Mouse (Mus musculus) neutrophil, adult 83 days (primary cell): Measurements from ENCODE around the gene Iqcn. TPM values are rescaled to one million over a fixed set of nuclear protein-coding genes. Genes with fewer than 3 reads are reported as not detected.

Experiments used
- total RNA-seq, 2 experiments: library from RNA; stranded (reverse); gene quantifications; one replicate each; pipeline ENCODE4 v1.2.4; 2023

The Iqcn gene
- 1 to 10 TPM; 7.5 to 9.1 TPM for total RNA-seq

DNA sequence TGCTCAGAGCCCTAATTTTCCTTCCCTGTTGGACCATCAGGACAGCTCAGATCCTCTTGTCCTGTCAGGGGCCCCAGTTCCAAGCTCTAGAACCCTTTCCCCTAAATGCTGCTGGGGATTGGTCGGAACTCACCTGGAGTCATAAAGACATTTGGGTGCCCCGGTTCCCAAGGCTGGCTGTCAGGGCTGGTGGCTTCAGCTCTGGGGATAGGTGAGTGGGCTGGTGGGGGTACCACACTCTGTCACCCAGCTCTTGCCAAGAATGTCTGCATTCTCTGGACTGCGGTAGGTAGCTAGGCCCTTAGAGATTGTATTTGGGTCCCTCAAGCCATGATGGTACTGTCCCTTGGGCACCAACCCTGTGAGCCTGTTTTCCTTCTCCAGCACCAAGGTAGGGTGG, at the start of gene Iqcn:
TSS of gene Iqcn (plus strand) at position 171 of the 400 bp plus-strand sequence.

DNA sequence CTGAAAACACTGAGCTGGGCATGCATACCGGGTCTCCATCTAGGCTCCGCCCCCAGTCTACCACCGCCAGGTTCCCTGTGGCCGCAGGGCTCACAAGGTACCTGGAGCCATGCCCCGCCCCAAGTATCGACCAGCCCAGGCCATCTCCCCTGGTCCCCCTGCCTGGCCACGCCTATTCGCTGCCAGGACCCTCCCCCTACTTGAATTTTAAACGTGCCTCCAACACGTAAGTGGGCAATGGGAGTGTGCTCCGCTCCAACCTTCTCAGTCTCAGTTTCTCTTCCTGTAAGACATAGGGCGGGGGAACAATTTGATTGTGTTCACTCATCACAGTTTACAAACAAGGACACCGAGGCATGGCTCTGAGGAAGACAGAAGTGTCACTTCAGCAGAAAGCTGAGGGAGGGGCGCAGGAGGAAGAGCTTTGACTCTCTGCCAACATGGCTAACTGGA, 43.0 kb upstream of the Iqcn start, which contains the start of gene Pgpep1:
TSS of gene Pgpep1 (minus strand) at position 116 of the 453 bp plus-strand sequence.

DNA sequence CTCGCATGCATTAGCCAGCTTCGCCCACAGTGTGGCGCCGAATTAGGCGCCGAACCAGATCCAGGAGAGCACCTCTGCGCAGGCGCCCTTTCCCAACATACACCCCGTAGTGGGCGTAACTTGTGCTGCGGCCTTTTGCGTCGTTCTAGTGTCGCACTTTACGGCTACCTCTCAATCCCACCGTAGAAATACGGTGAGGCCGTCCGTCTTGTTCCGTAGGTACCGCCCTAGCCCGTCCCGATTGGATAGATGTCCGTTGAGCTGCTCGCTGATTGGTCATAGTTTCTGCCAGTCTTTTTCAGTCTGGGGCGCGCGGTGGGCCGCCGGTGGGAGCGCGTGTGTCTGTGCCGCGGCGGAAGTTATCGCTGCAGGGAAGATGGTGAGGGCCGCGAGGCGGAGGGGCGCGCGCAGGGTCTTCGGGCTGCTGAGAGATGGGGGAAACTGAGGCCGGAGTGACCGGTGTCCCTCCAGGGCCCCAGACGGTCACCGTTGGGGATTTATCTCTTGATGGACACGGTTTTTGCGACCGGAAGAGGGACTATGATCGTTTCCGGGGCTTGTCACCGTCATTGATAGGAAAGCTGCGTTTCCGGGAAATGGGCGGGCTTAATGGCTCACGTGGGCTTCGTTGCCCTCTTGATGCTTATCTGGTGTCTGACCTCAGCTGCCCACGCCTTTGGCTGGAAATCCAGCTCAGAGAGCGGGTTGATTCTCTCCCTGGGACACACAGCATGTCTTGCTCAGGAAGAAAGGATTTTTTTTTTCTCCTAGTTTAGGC, 30.0 kb upstream of the Iqcn start, which contains the start of gene Lsm4:
TSS of gene Lsm4 (plus strand) at position 170 of the 778 bp plus-strand sequence.

DNA sequence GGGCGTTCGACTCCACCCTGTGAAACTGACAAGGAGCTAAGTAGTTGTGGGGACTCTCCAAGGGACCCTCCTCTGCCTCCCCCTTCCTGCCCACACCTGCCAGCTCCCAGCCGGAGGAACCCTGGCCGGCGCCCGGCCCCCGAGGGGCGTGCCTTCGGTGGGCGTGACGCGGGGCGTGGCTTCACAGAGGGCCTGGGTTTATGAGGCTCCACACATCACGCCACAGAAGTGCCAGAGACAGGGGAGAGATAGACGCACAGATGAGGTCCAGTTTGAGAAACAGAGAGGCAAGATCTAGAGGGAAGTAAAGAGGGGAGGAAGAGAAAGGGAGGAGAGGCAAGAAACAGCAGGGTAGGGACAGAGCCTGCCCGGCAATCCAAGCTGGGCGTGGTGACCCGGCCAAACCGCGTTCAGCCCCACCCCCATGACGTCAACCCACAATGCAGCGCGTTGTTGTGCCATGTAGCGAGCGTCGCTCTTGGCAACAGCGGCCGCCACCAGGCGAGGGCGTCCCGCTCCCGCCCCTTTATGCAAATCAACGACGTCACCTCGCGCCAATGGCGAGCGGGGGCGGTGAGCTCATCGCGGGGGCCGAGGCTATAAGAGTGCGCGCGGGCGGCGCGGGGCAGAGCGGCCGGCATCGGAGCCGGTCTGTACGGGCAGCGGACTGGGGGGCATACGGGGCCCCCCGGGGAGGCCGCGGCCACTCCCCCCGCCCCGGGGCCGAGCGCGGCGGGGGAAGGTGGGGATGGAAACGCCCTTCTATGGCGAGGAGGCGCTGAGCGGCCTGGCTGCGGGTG, 4.7 kb upstream of the Iqcn start, which contains the start of gene Jund:
TSS of gene Jund (plus strand) at position 640 of the 800 bp plus-strand sequence.

DNA sequence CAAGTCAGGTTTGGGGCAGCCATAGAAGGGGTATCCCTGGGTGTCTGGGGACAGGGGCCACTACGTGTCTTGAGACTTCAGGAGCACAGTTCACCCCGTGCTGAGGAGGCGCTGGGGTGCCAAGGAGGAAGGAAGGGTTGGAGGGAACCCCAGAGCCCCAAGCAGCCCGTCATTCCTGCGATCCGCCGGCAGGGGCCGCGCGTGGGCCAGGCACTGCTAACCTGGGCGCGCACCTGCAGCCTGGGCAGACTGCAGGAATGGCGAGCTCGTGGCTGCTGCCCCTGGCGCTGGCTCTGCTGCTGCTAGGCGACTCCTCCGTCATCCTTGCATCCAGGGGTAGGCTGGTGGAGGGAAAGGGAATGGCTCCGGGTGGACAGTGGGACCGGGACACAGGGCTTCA, 15.0 kb downstream of the Iqcn start, which contains the start of gene Gm3336:
TSS of gene Gm3336 (plus strand) at position 247 of the 400 bp plus-strand sequence.

DNA sequence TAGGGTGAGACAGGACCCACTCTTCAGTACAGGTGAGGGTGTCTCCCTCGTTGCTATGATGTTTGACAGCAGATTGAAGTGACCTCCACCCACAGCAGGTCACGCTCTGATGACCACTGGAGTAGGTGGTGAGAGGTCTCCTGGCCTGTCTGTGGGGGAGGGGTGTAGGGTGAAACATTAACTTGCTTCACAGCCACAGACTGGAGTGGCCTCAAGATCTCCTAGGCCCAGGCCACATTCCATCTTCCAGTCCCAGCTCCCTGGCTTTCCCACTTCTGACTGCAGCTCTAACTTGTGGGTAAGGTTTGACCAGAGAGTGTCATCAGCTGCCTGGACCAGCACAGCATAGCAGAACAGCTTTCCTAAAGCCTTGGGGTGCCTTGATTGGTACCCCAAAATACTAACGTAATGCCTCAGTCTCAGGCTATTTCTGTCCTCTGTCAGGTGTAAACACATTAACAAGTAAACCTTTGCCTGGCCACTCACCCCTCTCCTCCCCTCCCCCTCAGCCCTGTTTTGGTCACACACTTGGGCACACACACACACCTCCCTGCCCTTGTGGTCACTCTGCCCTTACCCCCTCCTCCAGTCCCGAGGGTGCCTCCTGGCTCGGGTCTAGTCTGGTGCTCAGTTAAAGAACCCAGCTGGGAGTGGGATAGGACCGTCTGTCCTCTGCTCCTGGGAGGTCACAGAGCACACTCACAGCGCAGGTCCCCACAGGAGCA, 20.4 kb downstream of the Iqcn start, which contains the start of gene Pde4c:
TSS of gene Pde4c (plus strand) at position 235 of the 725 bp plus-strand sequence.

DNA sequence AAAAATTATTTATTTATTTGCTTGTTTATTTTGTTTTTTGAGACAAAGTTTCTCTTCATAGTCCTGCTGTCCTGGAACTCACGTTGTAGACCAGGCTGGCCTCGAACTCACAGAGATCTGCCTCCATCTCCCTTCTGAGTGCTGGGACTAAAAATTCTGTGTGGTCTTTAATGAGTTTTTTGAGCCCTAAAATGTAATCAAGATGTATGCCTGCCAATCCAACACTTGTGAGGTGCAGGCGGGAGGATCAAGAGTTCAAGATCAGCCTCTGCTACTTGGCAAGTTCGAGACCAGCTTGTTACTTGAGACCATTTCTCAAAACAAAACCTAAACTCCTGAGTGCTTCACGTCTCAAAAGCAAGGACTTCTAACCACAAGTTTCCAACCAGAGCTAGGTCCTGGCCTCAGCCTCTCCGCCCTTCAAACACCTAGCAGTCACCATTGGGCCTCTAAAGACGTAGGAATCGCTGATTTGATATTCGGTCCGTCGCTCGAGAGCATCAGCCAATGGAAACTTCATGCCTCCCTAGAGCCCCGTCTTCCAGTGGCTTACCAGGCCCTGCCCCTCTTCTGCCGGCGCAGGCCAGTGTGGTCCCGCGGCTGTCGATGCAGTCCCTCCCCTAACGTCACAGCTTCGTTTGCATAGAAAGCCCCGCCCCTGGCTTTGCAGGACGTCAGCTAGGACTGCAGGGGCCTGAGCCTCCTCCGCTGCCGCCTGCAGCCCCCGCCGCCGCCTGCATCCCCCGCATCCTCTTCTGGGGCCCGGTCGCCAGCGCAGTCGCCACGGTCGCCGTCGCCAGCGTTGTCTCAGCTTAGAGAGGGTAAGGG, 51.0 kb downstream of the Iqcn start, which contains the start of gene Rab3a:
TSS of gene Rab3a (plus strand) at position 637 of the 828 bp plus-strand sequence.

DNA sequence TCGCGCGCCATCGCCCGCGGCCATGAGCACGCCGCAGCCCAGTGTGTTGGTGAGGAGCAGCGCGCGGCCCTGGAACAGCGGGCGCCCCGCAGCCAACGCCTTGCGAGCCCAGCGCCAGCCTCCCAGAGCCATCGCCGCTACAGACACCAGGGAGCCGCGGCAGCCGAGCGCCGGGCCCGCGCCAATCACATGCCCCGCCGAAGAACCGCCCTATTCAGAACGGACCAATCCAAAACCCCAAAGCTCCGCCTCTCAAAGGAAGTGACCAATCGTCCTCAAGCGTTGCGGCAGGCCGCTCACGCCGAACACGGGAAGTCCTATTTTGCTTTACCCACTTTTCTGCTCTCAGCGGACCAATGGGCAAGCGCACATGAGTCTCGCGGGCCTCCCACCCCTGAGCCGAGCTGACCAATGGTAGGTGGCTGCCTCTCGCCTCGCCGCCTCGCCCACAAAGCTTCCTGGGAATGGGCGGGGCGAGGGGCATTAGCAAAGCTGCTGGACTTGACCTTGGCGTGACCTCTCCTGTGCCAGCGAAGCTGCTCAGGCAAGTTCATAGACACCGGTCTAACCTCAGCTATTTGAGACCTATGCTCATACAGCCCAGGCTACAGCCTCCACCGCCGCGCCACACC, 57.6 kb downstream of the Iqcn start, which contains the start of gene Mpv17l2:
TSS of gene Mpv17l2 (minus strand) at position 172 of the 632 bp plus-strand sequence.

Other genes with a start within 250 kb of the Iqcn start
- gene Klhl26, start 226.5 kb upstream of the Iqcn start, total RNA-seq: 1 to 10 TPM; 4.0 to 4.1 TPM
- not detected for gene Tmem59l, start 216.1 kb upstream of the Iqcn start, total RNA-seq
- gene Crlf1, start 210.3 kb upstream of the Iqcn start, total RNA-seq: not detected
- 10 to 100 TPM; 38.6 to 39.3 TPM for gene Rex1bd, start 196.7 kb upstream of the Iqcn start, total RNA-seq
- gene Uba52, start 192.7 kb upstream of the Iqcn start, total RNA-seq: 1,000 to 10,000 TPM; 1,032 to 1,222 TPM
- 100 to 1,000 TPM; 181 to 184 TPM for gene Fkbp8, start 175.7 kb upstream of the Iqcn start, total RNA-seq
- 10 to 100 TPM; 38.1 to 38.4 TPM for gene Kxd1, start 175.5 kb upstream of the Iqcn start, total RNA-seq
- gene Ell, start 164.0 kb upstream of the Iqcn start, total RNA-seq: 10 to 100 TPM; 32.2 to 37.9 TPM
- gene Isyna1, start 109.1 kb upstream of the Iqcn start, total RNA-seq: 10 to 100 TPM; 29.5 to 40.1 TPM
- gene Ssbp4, start 94.6 kb upstream of the Iqcn start, total RNA-seq: 10 to 100 TPM; 60.1 to 77.7 TPM
- 10 to 100 TPM; 65.7 to 79.1 TPM for gene Lrrc25, start 87.3 kb upstream of the Iqcn start, total RNA-seq
- gene Gdf15, start 71.0 kb upstream of the Iqcn start, total RNA-seq: under 1 TPM; 0.49 to 0.90 TPM
- 1 to 10 TPM; 3.6 to 5.1 TPM for gene Pgpep1, start 43.1 kb upstream of the Iqcn start, total RNA-seq
- 10 to 100 TPM; 40.7 to 61.6 TPM for gene Lsm4, start 30.2 kb upstream of the Iqcn start, total RNA-seq
- 1,000 to 10,000 TPM in 1 of 2 experiments, 100 to 1,000 TPM in 1; 926 to 1,259 TPM for gene Jund, start 4.5 kb upstream of the Iqcn start, total RNA-seq
- gene Gm3336, start 15.1 kb downstream of the Iqcn start, total RNA-seq: under 1 TPM in 1 of 2 experiments, not detected in 1; 0.64 TPM
- under 1 TPM; 0.31 to 0.50 TPM for gene Pde4c, start 20.3 kb downstream of the Iqcn start, total RNA-seq
- 1 to 10 TPM; 2.6 to 3.0 TPM for gene Rab3a, start 51.2 kb downstream of the Iqcn start, total RNA-seq
- gene Mpv17l2, start 57.5 kb downstream of the Iqcn start, total RNA-seq: 10 to 100 TPM; 20.1 to 25.7 TPM
- 10 to 100 TPM; 18.6 to 20.8 TPM for gene Pik3r2, start 73.3 kb downstream of the Iqcn start, total RNA-seq
- 100 to 1,000 TPM; 167 to 179 TPM for gene Mast3, start 101.6 kb downstream of the Iqcn start, total RNA-seq
- under 1 TPM; 0.42 to 0.57 TPM for gene Il12rb1, start 105.0 kb downstream of the Iqcn start, total RNA-seq
- 10 to 100 TPM; 16.6 to 20.4 TPM for gene Arrdc2, start 136.3 kb downstream of the Iqcn start, total RNA-seq
- not detected for gene Kcnn1, start 159.8 kb downstream of the Iqcn start, total RNA-seq
- gene Ccdc124, start 170.5 kb downstream of the Iqcn start, total RNA-seq: 10 to 100 TPM; 35.2 to 37.0 TPM
- gene Slc5a5, start 189.3 kb downstream of the Iqcn start, total RNA-seq: not detected
- 1,000 to 10,000 TPM; 1,354 to 1,486 TPM for gene Rpl18a, start 194.0 kb downstream of the Iqcn start, total RNA-seq
- 10 to 100 TPM; 31.6 to 32.4 TPM for gene Map1s, start 202.5 kb downstream of the Iqcn start, total RNA-seq